Mouse (Mus musculus) kidney, postnatal 4 days (tissue): ENCODE measurements around the gene Rep15.

Source experiments
- DNase-seq, 2 experiments: peaks; one replicate each; pipeline ENCODE4 v3.0.0; 2021; ENCODE audit warnings: mixed read lengths in 2 of 2

Rep15 gene

DNA sequence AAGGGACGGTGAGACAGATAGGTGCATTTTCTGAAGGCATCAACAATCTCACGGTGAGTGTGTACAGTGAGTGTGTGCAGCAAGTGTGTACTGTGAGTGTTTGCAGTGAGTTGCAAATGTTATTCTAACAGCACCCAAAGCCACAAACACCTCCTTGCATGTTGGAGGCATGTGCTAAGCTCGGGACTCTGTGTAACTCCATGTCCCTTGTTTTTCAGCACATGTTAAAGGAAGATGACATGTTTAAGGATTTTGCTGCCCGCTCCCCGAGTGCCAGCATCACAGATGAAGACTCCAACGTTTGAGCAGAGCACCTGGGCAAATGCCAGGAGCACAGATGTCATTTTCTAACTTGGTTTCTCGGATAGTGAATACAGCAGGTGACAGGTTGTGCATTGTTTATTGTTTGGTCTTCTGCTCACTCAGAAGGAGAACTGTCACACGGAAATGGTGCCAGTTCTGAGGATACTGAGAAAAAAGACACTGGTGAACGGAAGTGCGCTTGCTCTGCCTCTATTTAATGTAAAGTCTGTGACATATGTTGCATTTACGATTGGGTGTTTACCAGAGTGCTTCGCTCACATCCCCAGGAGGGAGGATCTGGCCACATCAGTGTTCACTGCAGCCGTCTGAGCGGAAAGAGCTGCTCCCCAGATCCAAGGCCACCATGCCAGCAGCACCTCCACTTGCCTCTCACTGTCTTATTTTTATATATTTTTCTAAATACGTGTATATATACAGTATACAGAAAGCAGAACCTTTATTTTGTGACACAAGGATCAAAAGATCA lies 2.1 kb upstream of the Rep15 start:
- no peak for DNase-seq

DNA sequence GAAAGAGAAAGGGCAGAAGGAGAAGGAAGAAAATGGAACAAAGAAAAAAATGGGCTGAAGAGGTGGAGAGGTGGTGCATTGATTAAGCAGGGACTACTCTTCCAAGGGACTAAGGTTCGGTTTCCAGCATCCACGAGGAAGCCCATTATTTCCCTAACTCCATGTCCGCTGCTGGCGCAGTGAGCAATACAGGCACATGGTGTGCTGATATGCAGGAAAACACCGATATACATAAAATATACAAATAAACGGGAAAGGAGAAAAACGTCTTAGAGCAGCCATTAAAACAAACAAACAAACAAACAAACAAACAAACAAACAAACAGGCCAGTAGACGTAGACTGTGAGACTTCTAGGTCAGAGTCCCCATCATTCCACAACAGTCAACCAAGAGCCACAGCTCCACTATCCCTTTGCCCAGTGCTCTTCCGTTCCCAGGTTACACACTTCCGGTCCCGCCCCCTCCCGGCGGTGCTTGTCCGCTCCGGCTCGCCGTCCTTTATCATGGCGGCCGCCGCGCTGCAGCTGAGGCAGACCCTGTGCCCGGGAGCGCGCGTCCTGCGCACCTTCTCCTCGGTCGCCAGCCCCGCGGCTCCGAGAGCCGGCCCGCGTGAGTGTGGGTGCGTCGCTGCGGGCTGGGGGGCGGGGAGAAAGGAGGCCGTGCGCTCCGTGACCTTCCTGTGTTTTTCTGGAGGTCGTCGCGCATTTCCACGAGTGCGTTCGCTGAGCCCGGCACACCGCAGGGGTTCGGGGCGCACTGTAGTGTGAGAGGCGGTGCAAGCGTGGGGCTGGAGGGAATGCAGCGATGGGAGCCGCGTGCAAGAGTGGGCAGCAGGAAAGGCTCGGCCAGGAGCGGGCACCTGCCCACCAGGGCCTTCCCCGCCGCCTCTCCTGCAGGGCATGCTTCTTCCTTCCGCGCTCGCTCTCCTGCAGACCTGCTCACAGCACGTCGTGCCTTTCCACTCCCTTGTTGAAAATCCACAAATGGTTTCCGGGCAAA lies 10.2 kb downstream of the Rep15 start, which contains the start of gene Mrps35:
Gene Mrps35 (plus strand): TSS at position 474 of the 1,000 bp plus-strand sequence.
- peak; percentile 94 to 96 for DNase-seq

DNA sequence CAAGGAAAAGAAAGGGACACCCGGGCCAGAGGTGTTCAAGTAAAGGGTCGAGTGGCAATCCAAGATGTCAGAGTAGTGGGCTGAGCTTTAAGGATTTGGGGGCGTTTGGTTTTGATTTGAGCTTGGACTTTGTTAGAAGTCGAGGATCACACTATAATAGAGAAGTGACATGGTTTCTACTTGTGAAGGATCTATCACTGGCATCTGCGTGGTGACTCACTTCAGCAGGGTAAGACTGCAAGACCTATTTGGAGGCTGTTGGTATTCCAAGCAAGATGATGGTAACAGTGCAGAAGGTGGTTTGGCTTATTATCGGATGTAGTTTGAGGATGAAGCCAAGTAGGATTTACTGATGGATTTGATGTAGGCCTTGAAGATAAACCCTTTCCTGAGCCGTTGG lies 11.2 kb downstream of the Rep15 start:
- DNase-seq, result no peak

DNA sequence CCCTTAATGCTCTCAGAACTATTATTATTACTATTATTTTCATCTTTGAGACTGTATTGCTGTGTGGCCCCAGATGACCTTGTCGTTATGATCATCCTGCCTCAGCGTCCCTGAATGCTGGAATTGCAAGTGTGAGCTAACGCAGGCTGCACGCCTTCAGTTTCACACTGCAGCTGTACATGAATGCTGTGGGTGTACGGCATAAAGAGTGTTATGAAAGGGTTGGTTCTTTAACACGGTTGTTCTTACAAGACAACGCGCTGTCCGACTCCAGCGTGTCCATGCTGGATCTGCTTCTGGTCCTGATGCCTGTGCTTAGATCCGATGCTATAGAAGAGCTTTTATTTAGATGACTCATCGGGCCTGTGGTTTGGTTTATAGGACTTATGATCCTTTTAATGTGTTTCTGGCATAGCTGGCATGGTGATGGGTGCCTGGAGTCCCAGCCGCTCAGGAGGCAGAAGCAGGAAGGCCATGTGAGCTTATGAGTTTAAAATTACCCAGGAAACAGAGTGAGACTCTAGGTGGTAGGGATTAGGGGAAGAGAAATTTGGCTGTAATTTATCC lies 16.9 kb downstream of the Rep15 start:
- DNase-seq, result no peak

DNA sequence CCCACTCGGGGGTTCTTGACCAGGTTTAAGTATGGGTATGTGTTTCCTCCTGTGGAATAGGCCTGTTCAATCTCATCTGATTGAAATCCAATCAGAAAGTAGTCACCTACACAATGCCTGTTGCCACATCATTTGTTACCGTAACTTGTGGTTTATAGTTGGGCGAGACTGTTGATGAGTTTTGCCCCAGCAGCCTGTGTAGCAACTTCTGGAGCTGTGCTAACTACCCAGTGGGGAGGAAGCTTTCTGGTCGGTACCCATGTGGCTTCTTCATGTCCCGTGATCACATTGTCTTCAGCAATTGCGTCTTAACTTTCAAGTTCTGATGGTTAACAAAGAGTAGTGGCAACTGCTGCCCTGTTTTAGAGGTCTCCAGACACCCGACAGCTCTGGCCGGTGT lies 19.3 kb downstream of the Rep15 start:
- no peak for DNase-seq

DNA sequence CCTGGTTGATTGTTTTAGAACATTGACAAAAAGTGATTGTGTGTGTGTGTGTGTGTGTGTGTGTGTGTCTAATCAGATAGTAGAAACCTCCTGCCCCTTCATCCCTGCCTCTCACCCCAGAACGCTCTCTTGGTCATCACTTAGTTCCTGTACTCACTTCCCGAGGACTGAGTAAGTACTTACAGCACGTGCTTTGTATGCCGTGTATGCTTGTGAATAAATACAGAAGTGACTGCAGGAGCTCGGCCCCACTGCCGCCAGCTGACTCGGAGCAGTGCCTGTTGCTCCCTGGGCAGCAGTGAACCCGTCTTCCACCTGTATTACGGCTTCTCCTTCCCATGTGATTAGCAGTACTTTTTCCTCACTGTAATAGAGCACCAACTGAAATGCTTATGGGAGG lies 20.1 kb downstream of the Rep15 start:
- DNase-seq, result no peak

DNA sequence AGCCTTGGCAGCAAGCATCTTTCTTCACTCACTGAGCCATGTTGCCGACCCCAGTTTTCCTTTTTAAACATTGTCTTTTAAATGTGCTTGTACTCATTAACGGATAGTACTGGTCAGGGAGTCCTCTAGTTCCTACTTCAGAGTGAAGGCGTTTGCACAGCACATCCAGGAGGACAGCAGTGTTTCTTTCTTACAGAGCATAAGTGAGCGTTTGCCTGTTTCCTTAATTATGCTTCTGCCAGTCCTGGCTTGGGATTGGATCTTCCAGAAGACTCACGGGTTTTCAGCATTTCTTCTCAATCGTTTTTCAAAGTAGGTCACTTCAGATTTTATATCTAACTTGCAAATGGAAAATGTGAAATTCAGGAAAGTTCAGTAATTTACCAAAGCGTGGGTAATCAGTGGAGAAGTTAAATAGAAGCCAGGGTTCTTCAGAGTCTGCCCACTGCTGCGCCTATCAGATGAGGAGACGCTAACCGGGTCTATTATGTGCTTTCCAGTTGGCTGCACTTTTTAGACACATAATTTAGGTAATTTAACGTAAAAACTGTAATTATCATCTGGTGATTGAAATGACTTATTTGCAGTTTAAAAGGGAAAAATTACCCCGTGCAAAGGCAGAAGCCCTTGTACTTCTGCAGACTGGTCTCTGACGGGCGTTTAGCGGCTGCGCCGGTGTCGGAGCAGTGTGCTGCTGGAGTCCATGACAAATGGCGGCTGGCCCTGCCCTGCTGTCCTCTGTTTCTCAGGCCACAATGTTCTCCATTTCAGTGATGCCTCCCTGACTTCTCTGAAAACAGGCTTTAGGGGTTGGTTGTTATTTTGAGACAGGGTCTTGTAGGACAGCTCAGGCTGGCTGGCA lies 21.6 kb downstream of the Rep15 start:
- DNase-seq, result no peak

DNA sequence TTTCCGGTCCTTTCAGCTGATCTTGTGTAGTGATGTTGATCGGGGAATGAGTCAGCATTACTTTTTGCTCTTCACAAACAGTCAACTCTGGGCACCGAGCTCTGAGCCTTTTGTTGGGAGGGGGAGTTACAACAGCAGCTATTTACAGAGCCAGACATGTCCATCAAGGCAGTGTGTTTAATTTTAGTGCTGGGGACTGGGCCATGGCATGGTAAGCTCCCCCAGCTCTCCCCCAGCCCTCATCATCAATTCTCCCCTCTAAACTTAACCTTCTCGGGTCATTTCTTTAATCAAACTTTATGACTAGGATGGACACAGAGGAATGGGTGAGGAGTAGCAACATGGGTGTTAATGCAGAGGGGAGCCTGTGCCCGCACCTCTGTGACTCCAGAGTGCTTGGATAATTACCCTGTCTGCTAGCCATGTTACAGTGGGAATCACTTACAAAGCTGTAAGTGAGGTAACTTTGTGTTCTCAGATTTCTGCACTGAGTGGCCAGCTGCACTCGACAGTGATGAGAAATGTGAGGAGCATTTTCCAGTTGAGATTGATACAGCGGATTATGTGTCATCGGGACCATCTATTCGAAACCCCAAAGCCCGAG lies 23.1 kb downstream of the Rep15 start:
- no peak for DNase-seq

DNA sequence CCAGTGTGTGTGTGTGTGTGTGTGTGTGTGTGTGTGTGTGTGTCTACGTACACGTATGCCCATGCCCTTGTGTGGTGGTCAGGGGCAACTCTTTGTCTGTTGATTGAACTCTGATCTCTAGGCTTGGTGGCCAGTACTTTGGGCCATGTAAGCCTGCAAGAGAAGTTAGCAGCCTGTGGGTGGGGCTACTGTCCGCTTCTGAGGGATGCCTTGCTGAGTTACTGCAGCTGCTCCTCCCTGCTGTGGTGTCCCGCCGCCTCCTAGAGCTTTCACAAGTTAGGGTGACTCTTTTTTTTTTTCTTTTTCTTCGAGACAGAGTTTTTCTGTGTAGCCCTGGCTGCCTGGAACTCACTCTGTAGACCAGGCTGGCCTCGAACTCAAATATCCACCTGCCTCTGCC lies 26.9 kb downstream of the Rep15 start:
- DNase-seq, result peak; percentile 58 to 68

DNA sequence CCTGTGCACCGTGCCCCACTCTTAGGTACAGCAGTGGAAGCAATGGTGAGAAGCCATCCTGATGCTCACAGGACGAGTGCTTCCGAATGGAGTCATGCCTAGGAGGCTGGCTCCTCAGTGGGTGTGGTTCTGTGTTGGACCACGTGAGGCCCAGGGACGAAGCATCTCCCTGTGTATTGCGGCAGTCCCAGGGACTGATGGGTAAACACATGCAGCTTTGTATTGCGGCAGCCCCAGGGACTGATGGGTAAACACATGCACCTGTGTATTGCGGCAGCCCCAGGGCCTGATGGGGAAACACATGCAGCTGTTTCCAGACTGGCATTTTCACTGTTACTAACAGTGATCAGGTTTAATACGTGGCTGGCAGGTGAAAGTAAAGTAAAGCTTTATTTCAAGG lies 29.2 kb downstream of the Rep15 start:
- DNase-seq, result no peak

DNA sequence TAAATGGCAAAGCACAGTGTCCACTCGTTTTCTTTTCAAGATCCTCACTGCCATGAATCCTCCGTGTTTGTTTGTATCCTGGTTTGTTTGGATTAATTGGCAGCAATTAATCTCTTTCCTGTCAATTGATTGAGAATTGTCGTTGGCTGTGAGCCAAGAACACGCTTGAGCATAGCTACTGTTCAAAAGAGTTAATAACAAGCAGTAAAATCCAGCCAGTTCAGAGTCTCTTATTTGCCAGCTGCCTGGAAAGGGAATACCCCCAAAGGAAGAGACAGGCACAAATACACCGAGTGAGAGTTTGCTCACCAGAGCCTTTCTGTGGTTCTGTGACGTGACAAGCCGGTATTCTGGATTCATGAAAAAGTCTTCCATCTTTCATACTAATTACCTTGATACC lies 29.6 kb downstream of the Rep15 start:
- DNase-seq, result no peak

DNA sequence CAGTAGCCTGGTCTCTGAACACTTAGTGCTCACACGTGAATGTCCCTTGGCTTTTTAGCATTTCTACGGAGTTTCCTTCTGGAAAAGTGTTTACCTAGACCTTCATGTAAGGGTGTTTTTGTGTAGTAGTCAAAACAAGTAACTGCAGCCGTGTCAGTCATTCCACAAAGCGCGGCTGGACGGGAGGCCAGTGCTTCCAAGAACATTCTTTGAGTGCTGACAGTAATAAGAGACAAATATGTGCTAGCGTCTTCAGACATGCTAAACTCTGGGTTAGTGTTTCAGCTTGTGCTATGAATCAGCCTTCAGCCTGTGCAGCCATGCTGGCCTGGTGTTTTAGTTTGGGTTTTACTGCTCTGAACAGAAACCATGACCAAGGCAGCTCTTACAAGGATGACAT lies 30.3 kb downstream of the Rep15 start:
- DNase-seq, result no peak

DNA sequence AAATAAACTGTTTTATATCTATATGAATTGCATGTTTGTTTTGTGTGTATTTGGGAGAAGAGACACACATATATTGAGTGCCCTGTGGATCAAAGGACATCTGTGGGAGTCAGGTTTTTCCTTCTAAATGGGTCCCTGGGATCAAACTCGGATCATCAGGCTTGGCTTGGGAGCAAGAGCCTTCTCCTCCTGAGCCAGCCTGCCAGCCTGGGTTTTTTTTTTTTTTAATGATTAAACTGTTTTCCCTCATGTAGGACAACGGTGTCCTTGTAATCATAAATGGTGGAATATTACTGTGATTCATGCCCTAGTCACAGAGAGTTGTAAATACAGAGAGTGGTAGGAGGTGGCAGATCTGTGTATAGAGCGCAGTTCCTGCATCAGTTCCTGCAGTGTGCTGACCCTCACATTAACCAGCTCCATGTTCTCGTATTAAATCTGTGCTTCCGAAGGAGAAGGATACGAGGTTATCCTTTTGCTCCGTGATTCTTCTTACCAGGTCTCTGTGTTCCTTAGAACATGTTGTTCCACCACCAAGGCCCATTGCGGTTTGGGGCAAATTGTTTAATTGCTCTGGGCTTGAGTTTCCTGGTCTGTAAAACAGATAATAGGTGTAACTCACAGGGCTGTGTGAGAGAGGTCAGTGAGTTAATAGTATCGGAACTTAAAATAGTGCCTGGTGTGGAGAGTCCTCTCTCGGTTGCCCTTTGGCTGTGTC lies 32.0 kb downstream of the Rep15 start:
- no peak for DNase-seq

DNA sequence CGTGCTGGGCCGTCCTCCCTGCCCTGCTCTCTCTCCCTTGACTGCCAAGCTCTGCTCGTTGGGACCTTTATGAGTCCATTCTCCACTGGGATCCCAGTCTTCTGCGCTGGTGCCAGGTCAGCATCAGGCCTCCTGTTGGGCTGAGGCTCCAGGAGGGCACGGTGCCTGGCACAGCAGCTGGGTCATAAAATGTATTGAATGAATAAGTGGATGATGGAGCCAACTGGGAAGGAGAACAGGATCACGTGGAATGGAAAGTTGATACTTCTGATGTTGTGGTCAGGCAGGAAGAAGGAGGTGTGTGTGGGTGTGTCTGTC lies 32.5 kb downstream of the Rep15 start:
- DNase-seq, result no peak

DNA sequence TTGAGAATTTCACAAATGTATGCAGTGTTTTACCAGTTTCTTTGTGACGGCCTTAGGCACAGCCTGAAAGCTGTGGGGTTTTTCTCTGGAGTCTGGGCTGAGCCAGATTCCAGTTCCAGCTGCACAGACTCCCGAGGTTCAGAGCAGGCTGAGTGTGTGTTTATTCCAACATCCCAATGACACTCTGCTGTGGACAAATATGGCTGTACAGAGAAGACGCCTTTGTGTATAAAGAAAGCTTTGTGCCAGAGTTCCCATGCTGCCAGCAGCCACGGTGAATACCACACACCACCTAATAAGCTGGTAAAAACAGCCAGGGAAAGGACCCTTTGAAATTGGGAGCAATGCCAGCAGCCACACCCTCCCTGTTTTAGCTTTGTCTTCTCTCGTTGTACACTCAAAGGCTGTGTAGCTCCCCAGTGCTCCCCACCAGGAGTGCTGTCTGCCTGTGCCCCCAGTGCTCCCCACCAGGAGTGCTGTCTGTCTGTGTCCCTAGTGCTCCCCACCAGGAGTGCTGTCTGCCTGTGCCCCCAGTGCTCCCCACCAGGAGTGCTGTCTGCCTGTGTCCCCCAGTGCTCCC lies 43.5 kb downstream of the Rep15 start:
- DNase-seq, result no peak

DNA sequence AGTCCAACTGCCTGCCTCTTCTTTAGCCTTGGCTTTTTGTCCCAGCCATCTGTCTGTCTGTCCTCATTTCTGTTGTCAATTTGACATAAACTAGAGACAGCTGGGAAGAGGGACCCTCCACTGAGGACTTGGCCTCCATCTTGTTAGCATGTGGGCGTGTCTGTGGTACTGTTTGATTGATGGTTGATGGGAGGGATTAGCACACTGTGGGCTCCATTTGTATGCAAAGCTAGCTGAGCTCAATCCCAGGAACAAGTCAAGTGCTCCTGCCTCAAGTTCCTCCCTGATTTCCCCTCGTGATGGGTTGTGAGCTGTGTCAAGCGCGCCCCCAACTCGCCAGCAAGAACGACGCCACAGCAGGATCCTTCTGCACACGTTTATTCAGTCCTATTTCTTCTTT lies 44.5 kb downstream of the Rep15 start:
- no peak for DNase-seq

DNA sequence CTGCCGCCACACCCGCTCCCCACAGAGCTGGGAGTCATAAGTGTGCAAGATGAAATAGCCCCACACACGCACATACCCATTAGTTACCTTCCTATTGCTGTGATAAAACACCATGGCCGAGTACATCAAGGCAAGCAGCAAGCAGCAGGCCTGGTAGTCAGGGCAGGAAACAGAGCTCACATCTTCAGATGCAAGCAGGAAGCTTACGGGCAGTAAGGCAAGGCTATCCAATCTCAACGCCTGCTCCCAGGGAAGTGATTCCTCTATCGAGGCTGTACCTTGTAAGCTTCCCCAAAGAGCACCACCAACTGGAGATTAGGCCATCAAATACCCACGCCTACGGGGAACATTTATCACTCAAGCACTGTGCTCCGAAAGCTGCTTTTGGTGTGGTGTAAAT lies 47.5 kb downstream of the Rep15 start:
- no peak for DNase-seq
